Mouse (Mus musculus): Measurements from ENCODE around the gene Ropn1l.

The Ropn1l gene

DNA sequence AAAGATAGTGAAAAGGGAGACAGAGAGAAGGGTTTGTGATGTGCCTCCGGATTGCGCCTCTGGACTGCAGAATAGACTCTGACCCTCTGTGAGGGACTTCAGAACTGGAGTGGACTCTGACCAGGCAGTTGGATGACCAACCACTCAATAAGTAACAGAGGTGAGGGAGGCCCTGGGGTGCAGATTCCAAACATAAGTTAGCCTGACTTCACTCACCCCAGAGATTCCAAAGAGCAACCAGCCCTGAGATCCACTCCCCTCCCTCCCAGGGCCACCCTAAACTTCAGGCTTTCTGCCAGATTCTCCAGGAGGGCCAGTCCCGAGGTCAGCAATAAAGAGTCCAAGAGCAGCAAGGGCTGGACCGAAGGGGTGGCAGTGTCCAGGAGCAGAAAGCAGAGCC lies 46.0 kb downstream of the Ropn1l start:
- no peak for DNase-seq (ENCODE audit: low read depth, low spot score)

DNA sequence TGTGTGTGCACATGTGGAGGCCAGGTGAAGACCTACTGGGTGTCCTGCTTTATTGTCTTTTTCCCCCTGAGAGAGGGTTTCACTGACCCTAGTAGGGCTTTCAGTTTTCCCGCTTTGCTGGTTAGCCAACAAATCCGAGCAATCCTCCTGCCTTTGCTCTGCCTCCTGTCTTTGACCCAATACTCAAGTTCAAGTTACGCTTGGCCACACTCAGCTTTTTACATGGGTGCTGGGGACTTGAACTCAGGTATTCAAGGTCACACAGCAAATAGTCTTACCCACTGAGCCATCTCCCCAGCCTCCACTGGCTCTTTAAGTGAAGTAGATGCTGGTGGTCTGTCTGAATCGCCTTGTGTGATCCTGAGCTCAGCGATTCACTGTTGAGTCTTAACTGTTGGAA lies 46.7 kb downstream of the Ropn1l start:
- DNase-seq (ENCODE audit: low read depth, low spot score) = no peak

GRCm38 (mm10) chr15:31404346-31404745 lies 49.2 kb downstream of the Ropn1l start:
- no peak for DNase-seq (ENCODE audit: low read depth, low spot score)

DNA sequence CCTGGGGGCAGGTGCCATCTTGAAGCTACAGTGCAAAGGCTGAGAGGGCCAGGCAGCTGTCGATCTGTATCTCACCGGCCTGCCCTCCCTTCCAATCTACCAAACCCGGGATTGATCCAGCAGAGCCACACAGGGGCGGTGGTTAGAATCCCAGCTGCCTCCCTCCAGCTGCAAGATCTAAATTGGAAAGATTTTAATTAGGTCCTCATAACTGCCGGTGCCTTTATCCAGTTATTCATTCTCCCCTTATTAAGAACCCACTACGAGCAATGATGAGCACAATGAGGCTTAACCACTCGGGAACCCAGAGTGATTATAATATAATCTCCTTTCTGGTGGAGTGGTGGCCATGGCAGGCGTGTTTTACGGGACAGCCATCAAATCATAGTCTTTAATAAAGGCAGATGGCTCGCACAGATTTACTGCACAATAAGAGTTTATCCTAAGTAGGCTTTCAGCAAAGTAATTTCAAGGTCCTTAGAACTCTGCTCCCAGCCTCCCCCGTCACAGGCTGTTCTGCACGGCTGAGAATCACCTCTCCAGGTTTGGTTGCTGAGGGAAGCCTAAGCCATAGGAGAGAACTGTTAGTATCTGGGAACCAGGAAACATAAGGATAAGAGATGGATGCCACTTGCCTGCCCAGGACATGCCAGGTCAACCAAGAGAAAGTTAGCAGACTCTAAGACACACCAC lies 51.2 kb downstream of the Ropn1l start:
- no peak for DNase-seq (ENCODE audit: low read depth, low spot score)

DNA sequence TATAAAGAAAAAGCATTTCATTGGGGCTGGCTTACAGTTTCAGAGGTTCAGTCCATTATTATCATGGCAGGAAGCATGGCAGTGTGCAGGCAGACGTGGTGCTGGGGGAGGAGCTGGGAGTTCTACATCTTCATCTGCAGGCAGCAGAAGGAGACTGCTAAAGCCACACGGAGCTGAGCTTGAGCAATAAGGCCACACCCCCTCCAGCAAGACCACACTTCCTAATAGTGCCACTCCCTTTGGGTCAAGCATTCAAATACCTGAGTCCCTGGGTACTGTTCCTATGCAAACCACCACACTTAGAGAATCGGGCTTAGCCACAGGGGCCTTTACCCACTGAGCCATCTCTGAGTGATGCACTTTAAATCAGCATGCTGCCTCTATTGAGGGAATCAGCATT lies 52.6 kb downstream of the Ropn1l start:
- DNase-seq (ENCODE audit: low read depth, low spot score) = no peak

DNA sequence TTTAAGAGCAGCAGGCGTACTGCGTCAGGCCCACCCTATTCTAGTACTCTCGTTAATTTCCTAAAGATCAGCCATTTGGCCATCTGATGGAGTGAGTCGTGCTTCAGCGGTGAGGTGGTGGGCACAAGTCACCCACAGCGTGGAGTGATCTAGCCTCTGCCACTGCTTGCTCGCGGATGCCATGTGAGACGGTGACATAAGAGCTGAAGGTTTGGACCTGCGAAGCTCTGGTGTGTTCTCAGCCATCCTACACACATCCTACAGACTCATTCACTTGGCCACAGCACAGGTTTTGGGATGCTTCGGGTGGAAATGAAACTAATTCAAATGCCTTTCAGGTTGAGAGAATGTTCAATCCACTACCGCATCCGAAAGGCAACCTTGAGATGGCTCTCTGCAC lies 54.8 kb downstream of the Ropn1l start:
- no peak for DNase-seq (ENCODE audit: low read depth, low spot score)

GRCm38 (mm10) chr15:31397379-31397778 lies 56.2 kb downstream of the Ropn1l start:
- DNase-seq (ENCODE audit: low read depth, low spot score) = no peak

GRCm38 (mm10) chr15:31396755-31397154 lies 56.8 kb downstream of the Ropn1l start:
- no peak for DNase-seq (ENCODE audit: low read depth, low spot score)

DNA sequence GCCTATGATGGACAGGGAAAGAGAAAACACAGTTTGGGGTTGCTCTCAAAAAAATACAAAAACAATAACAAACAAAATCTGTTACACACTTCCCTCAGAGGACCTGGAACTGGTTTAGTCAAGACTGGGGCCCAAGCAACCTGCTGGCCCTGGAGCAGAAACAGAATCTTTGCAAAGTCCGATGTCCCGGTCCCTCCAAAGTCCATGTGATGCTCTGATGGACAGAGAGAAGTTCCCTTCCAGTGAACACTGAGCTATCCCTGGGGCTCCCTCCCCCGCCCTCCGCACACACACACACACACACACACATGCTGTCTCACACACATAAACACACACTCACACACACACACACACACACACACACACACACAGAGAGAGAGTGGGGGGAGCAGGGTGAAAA lies 57.6 kb downstream of the Ropn1l start:
- DNase-seq (ENCODE audit: low read depth, low spot score) = no peak

- DNase-seq (ENCODE audit: low read depth, low spot score) = no peak
Observed at GRCm38 (mm10) chr15:31393402-31393801, 60.1 kb downstream of the Ropn1l start.

GRCm38 (mm10) chr15:31392705-31393104 lies 60.8 kb downstream of the Ropn1l start:
- no peak for DNase-seq (ENCODE audit: low read depth, low spot score)

GRCm38 (mm10) chr15:31392135-31392534 lies 61.4 kb downstream of the Ropn1l start:
- DNase-seq (ENCODE audit: low read depth, low spot score) = no peak

Data from WW6 (cell line).